Mouse (Mus musculus): ENCODE measurements around the gene Apba2. TPM values are rescaled to one million over a fixed set of nuclear protein-coding genes. Genes with fewer than 3 reads are reported as not detected.

The Apba2 gene
- polyA plus RNA-seq, 1 experiment from 2014 or later = 6.8 TPM

DNA sequence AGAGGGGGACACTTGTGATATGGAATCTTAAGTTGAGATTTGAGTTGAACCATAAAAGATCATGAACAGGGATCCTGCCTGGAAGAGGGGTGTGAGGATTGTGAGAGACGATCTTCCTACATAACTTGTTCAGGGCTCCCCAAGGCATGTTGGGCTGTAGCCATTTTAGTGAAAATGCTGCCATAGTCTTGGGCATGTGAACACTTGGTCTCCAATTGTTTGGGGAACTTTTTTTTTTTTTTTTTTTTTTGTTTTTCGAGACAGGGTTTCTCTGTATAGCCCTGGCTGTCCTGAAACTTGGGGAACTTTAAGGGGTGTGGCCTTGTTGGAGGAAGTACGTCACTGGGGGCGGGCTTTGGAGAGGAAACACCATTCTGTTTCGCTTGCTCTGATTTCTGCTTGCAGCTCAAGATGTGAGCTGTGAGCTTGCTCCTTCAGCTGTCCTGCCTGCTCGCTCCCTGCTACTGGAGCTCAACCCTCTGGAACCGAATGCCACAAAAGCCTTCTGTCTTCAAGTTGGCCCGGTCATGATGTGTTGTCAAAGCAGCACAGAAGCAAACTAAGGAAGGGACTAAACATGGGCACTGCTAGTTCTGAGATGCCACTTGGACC lies 269.4 kb downstream of the Apba2 start:
- Histone ChIP-seq H3K4me2 (peak overlapping the region; percentile 7; the same call in 1 of the 2 replicates), H3K27me3 (no peaks in the 10 kb centered on the region), H3K4me3 (replicated peaks) (no peak overlapping the region), H3K27ac (no peak overlapping the region), H3K36me3 (no peaks in the 10 kb centered on the region), H3K4me1 (replicated peaks) (peaks cover 14% of the 10 kb centered on the region; the same call in 1 of the 2 replicates), H3K9me3 (no peaks in the 10 kb centered on the region), H3K9ac (replicated peaks) (no peak overlapping the region)
- ATAC-seq (ENCODE audit: insufficient number of reproducible peaks, insufficient read depth, low FRiP score, low TSS enrichment, low read depth) = no peak
- 69% methylated on average over 8 of the region's 8 CpGs for WGBS

GRCm38 (mm10) chr7:64773465-64773864 lies 272.0 kb downstream of the Apba2 start:
- Histone ChIP-seq H3K4me1 (replicated peaks) (peaks cover 14% of the 10 kb centered on the region; the same call in 1 of the 2 replicates), H3K9me3 (no peaks in the 10 kb centered on the region), H3K36me3 (no peaks in the 10 kb centered on the region), H3K9ac (replicated peaks) (no peak overlapping the region), H3K4me3 (replicated peaks) (no peak overlapping the region), H3K27me3 (no peaks in the 10 kb centered on the region), H3K4me2 (no peak overlapping the region), H3K27ac (no peak overlapping the region)
- no peak for ATAC-seq (ENCODE audit: insufficient number of reproducible peaks, insufficient read depth, low FRiP score, low TSS enrichment, low read depth)
- 42% methylated on average over 10 of the region's 10 CpGs for WGBS

- WGBS = 85% methylated on average over 13 of the region's 13 CpGs
- no peak overlapping the region for H3K4me3 ChIP-seq (replicated peaks)
- no peaks in the 10 kb centered on the region for H3K36me3 ChIP-seq
- H3K4me2 ChIP-seq = no peak overlapping the region
- no peak overlapping the region for H3K9ac ChIP-seq (replicated peaks)
- H3K4me1 ChIP-seq (replicated peaks) = no peaks in the 10 kb centered on the region; the same call in 1 of the 2 replicates
- no peaks in the 10 kb centered on the region for H3K9me3 ChIP-seq
- H3K27ac ChIP-seq = no peak overlapping the region
- no peak for ATAC-seq (ENCODE audit: insufficient number of reproducible peaks, insufficient read depth, low FRiP score, low TSS enrichment, low read depth)
- no peaks in the 10 kb centered on the region for H3K27me3 ChIP-seq
Observed at GRCm38 (mm10) chr7:64776708-64777489, 275.4 kb downstream of the Apba2 start.

- no peaks in the 10 kb centered on the region; the same call in 1 of the 2 replicates for H3K4me1 ChIP-seq (replicated peaks)
- no peak for ATAC-seq (ENCODE audit: insufficient number of reproducible peaks, insufficient read depth, low FRiP score, low TSS enrichment, low read depth)
- H3K27ac ChIP-seq = no peak overlapping the region
- no peaks in the 10 kb centered on the region for H3K27me3 ChIP-seq
- 76% methylated on average over 4 of the region's 4 CpGs for WGBS
- no peak overlapping the region for H3K4me3 ChIP-seq (replicated peaks)
- no peak overlapping the region for H3K9ac ChIP-seq (replicated peaks)
- H3K36me3 ChIP-seq = no peaks in the 10 kb centered on the region
- H3K4me2 ChIP-seq = no peak overlapping the region
- H3K9me3 ChIP-seq = no peaks in the 10 kb centered on the region
Observed at GRCm38 (mm10) chr7:64779501-64779900, 278.0 kb downstream of the Apba2 start.

DNA sequence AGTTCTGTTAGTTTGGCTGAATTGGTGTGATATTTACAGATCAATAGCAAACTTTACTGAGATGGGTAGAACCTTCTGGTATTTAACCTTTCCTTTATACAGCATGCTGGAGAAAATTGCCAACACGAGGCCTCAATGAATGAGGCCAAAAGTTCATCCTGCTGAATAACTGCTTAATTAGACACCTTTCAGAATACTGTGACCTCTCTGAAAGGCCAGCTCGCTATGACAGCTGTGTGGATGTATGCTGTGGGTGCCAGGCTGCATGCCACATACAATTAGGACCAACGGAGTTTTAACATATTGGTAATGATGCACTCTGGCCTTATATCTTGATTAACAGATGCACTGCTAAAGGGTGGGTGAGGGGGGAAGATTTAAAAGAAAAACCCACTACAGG lies 283.5 kb downstream of the Apba2 start:
- Histone ChIP-seq H3K36me3 (no peaks in the 10 kb centered on the region), H3K9me3 (no peaks in the 10 kb centered on the region), H3K9ac (replicated peaks) (no peak overlapping the region), H3K4me1 (replicated peaks) (no peaks in the 10 kb centered on the region; the same call in 1 of the 2 replicates), H3K4me3 (replicated peaks) (no peak overlapping the region), H3K27me3 (no peaks in the 10 kb centered on the region), H3K27ac (no peak overlapping the region), H3K4me2 (no peak overlapping the region)
- ATAC-seq (ENCODE audit: insufficient number of reproducible peaks, insufficient read depth, low FRiP score, low TSS enrichment, low read depth) = no peak
- WGBS = 41% methylated on average over 3 of the region's 3 CpGs

GRCm38 (mm10) chr7:64791145-64791544 lies 289.6 kb downstream of the Apba2 start:
- Histone ChIP-seq H3K4me1 (replicated peaks) (no peaks in the 10 kb centered on the region), H3K36me3 (no peaks in the 10 kb centered on the region), H3K4me2 (no peak overlapping the region), H3K9me3 (no peaks in the 10 kb centered on the region), H3K27me3 (no peaks in the 10 kb centered on the region), H3K9ac (replicated peaks) (no peak overlapping the region), H3K4me3 (replicated peaks) (no peak overlapping the region), H3K27ac (no peak overlapping the region)
- 77% methylated on average over 9 of the region's 9 CpGs for WGBS
- ATAC-seq (ENCODE audit: insufficient number of reproducible peaks, insufficient read depth, low FRiP score, low TSS enrichment, low read depth) = no peak

GRCm38 (mm10) chr7:64792031-64792430 lies 290.5 kb downstream of the Apba2 start:
- no peak overlapping the region for H3K27ac ChIP-seq
- H3K9me3 ChIP-seq = no peaks in the 10 kb centered on the region
- ATAC-seq (ENCODE audit: insufficient number of reproducible peaks, insufficient read depth, low FRiP score, low TSS enrichment, low read depth) = no peak
- no peak overlapping the region for H3K9ac ChIP-seq (replicated peaks)
- no peak overlapping the region for H3K4me2 ChIP-seq
- no peaks in the 10 kb centered on the region for H3K36me3 ChIP-seq
- WGBS = 78% methylated on average over 8 of the region's 8 CpGs
- no peaks in the 10 kb centered on the region for H3K27me3 ChIP-seq
- H3K4me3 ChIP-seq (replicated peaks) = no peak overlapping the region
- no peaks in the 10 kb centered on the region for H3K4me1 ChIP-seq (replicated peaks)

DNA sequence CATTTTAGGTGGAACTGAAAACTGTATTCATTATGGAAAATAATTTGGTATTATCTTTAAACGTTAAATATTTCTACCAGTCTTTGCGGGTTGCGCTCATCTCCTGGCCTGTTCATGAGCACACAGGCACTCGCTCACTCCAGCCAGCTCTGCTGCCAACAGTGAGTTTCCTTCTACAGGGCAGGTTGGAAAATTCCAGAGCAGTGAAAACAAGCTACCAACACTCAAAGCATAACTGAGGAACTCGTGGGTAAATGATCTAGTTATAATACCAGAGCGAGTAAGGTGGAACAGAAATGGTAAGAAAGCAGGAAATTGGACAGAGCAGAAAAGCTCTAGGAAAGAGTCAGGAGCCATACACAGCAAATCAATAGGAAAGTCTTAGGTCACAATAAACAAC lies 294.0 kb downstream of the Apba2 start:
- 80% methylated on average over 6 of the region's 6 CpGs for WGBS
- Histone ChIP-seq H3K4me3 (replicated peaks) (no peak overlapping the region), H3K9me3 (no peaks in the 10 kb centered on the region), H3K4me2 (no peak overlapping the region), H3K4me1 (replicated peaks) (no peaks in the 10 kb centered on the region), H3K9ac (replicated peaks) (no peak overlapping the region), H3K27ac (no peak overlapping the region), H3K27me3 (no peaks in the 10 kb centered on the region), H3K36me3 (no peaks in the 10 kb centered on the region)
- no peak for ATAC-seq (ENCODE audit: insufficient number of reproducible peaks, insufficient read depth, low FRiP score, low TSS enrichment, low read depth)

Other genes starting within 250 kb of the Apba2 start
- 13.5 and 13.6 TPM in 2 replicates for gene Mtmr10, start 214.1 kb upstream of the Apba2 start, polyA plus RNA-seq (2016; fragmentation: Nextera tagmentation; extraction: Ambion mirVana)
- 11.4 and 12.4 TPM in 2 replicates for gene Fan1, start 127.6 kb upstream of the Apba2 start, polyA plus RNA-seq (2016; fragmentation: Nextera tagmentation; extraction: Ambion mirVana)
- 52.4 and 60.3 TPM in 2 replicates for gene Mphosph10, start 109.4 kb upstream of the Apba2 start, polyA plus RNA-seq (2016; fragmentation: Nextera tagmentation; extraction: Ambion mirVana)
- gene Mcee, start 109.1 kb upstream of the Apba2 start, polyA plus RNA-seq (2016; fragmentation: Nextera tagmentation; extraction: Ambion mirVana) = 47.0 and 53.2 TPM in 2 replicates